Comparison of ENCODE assay signal across 16 mouse cellular contexts in the genomic region with DNA sequence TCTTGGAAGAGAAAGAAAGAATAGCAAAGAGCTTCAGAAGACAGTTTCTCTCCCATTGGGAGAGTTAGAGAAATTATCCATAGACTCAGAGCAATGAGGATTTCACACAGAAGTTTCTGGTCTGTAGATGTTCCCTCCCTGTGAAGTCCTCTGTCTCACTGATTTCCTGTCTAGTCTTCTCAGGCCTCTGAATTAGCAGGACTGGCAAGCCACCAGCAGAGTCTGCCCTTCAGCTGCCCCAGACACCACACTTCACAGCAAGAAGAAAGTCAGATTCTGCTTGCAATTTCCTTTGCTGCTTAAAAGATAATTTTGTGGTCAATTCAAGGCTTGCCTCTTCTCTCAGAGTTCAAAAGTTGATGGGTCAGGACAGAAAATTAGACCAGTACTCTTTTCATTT.
DNase-seq lines count a peak whose midpoint lies in the region; ATAC-seq and TF ChIP-seq lines count a peak whose summit lies in the region.
"Had no signal": no experiment of that assay in that cellular context is flagged by ENCODE, and none has a peak within 500 bp of the region (broad histone marks: within the 10 kb centered on the region; RNA-seq: fewer than 3 reads in every experiment).

No protein-coding gene starts in this region.

- no peak for TF ChIP-seq CTCF in lung, embryonic 14.5 days (IDR thresholded peaks at IDR 0.05; ENCODE audit: low read depth)

- H3K9ac ChIP-seq in lung, embryonic 14.5 days, result no peak overlapping the region
- H3K9ac ChIP-seq in kidney, embryonic 15.5 days, result no peak overlapping the region
- no peak overlapping the region for H3K9ac ChIP-seq in midbrain, embryonic 16.5 days (ENCODE audit: low read depth, low read length)
- H3K9ac ChIP-seq: forebrain, embryonic 15.5 days; midbrain, embryonic 13.5 days; neural tube, embryonic 12.5 days had no signal

- no peaks in the 10 kb centered on the region for H3K9me3 ChIP-seq in lung, embryonic 14.5 days (ENCODE audit: low read depth, low read length)
- no peaks in the 10 kb centered on the region for H3K9me3 ChIP-seq in kidney, embryonic 15.5 days (replicated peaks)
- H3K9me3 ChIP-seq in midbrain, embryonic 16.5 days (replicated peaks; ENCODE audit: control insufficient read depth, low read length, poor library complexity, severe bottlenecking), result no peaks in the 10 kb centered on the region
- H3K9me3 ChIP-seq: forebrain, embryonic 15.5 days; limb, embryonic 10.5 days; midbrain, embryonic 13.5 days; neural tube, embryonic 12.5 days had no signal

- H3K4me1 ChIP-seq in lung, embryonic 14.5 days (ENCODE audit: insufficient read depth), result no peaks in the 10 kb centered on the region
- H3K4me1 ChIP-seq in kidney, embryonic 15.5 days, result peaks cover 3% of the 10 kb centered on the region; the same call in 1 of the 2 replicates
- no peaks in the 10 kb centered on the region for H3K4me1 ChIP-seq in midbrain, embryonic 16.5 days (ENCODE audit: control insufficient read depth, insufficient read depth, low read length)
- H3K4me1 ChIP-seq: forebrain, embryonic 15.5 days; limb, embryonic 10.5 days; neural tube, embryonic 12.5 days had no signal

- DNase-seq in frontal cortex, postnatal 36 days (ENCODE audit: low spot score in 2 of 2), result no peak
- DNase-seq in lung, embryonic 14.5 days, result peak; percentile 68
- DNase-seq in lung, postnatal 25 days (ENCODE audit: low spot score), result no peak
- DNase-seq in lung, postnatal 4 days, result peak; percentile 10 to 31
- DNase-seq in thymus, adult 18-20 months, result no peak
- DNase-seq: gastrocnemius, postnatal 14 days; thymus, postnatal 14 days had no signal

- ATAC-seq in frontal cortex, adult (ENCODE audit: low TSS enrichment), result 0 out of 2 replicates have a peak, but pooled peaks have one; percentile 36
- ATAC-seq in lung, embryonic 14.5 days (ENCODE audit: insufficient read depth), result no peak
- ATAC-seq in kidney, embryonic 15.5 days (replicated peaks; ENCODE audit: low FRiP score), result peak; percentile 54; the same call in 1 of the 2 replicates
- no peak for ATAC-seq in midbrain, embryonic 16.5 days
- ATAC-seq: activated CD4-positive, CD25-positive, alpha-beta regulatory T cell, adult 4 months; forebrain, embryonic 15.5 days; hindbrain, embryonic 16.5 days; midbrain, embryonic 13.5 days had no signal

- no peaks in the 10 kb centered on the region for H3K27me3 ChIP-seq in lung, embryonic 14.5 days (ENCODE audit: insufficient read depth, low read length)
- H3K27me3 ChIP-seq in kidney, embryonic 15.5 days, result no peaks in the 10 kb centered on the region
- no peaks in the 10 kb centered on the region for H3K27me3 ChIP-seq in midbrain, embryonic 16.5 days (ENCODE audit: control insufficient read depth, insufficient read depth, low read depth, low read length)
- H3K27me3 ChIP-seq: forebrain, embryonic 15.5 days; midbrain, embryonic 13.5 days; neural tube, embryonic 12.5 days had no signal

- no peaks in the 10 kb centered on the region for H3K36me3 ChIP-seq in lung, embryonic 14.5 days (ENCODE audit: insufficient read depth)
- no peaks in the 10 kb centered on the region for H3K36me3 ChIP-seq in kidney, embryonic 15.5 days
- H3K36me3 ChIP-seq in midbrain, embryonic 16.5 days (ENCODE audit: control insufficient read depth, insufficient read depth, low read length), result no peaks in the 10 kb centered on the region
- H3K36me3 ChIP-seq: forebrain, embryonic 15.5 days; limb, embryonic 10.5 days; midbrain, embryonic 13.5 days; neural tube, embryonic 12.5 days had no signal

- peak overlapping the region; percentile 18; the same call in 1 of the 2 replicates for H3K27ac ChIP-seq in lung, embryonic 14.5 days (ENCODE audit: low read depth)
- no peak overlapping the region for H3K27ac ChIP-seq in kidney, embryonic 15.5 days
- no peak overlapping the region for H3K27ac ChIP-seq in midbrain, embryonic 16.5 days (ENCODE audit: low read length)
- H3K27ac ChIP-seq: forebrain, embryonic 15.5 days; limb, embryonic 10.5 days; midbrain, embryonic 13.5 days; neural tube, embryonic 12.5 days had no signal

- no peak overlapping the region for H3K4me3 ChIP-seq in lung, embryonic 14.5 days (ENCODE audit: low read depth, low read length)
- H3K4me3 ChIP-seq in kidney, embryonic 15.5 days (replicated peaks), result no peak overlapping the region
- H3K4me3 ChIP-seq in midbrain, embryonic 16.5 days (ENCODE audit: low read depth, low read length), result no peak overlapping the region
- H3K4me3 ChIP-seq: forebrain, embryonic 15.5 days; limb, embryonic 10.5 days; midbrain, embryonic 13.5 days; neural tube, embryonic 12.5 days had no signal

- H3K4me2 ChIP-seq in lung, embryonic 14.5 days, result no peak overlapping the region
- H3K4me2 ChIP-seq in kidney, embryonic 15.5 days, result no peak overlapping the region
- no peak overlapping the region for H3K4me2 ChIP-seq in midbrain, embryonic 16.5 days (ENCODE audit: low read length)
- H3K4me2 ChIP-seq: forebrain, embryonic 15.5 days; midbrain, embryonic 13.5 days; neural tube, embryonic 12.5 days had no signal

Comparison
In these comparisons a context has a peak if more than half of its experiments do, and no peak if none do; other contexts are left out.
1. DNase-seq: peak in lung, embryonic 14.5 days (single experiment) and lung, postnatal 4 days (2 of 2); none in frontal cortex, postnatal 36 days (0 of 2), lung, postnatal 25 days (single experiment) and thymus, adult 18-20 months (0 of 2).
2. ATAC-seq: peak in frontal cortex, adult (single experiment) and kidney, embryonic 15.5 days (single experiment); none in lung, embryonic 14.5 days (single experiment) and midbrain, embryonic 16.5 days (single experiment).